Mouse (Mus musculus): ENCODE data around the gene Bpifc. TPM values are rescaled to one million over a fixed set of nuclear protein-coding genes. Genes with fewer than 3 reads are reported as not detected.

Gene Bpifc
- polyA plus RNA-seq, 1 experiment from 2014 or later, result 14.9 TPM

- no peak overlapping the region for H3K9ac ChIP-seq (ENCODE audit: low read length)
- no peak for TF ChIP-seq CTCF (IDR thresholded peaks at IDR 0.05; ENCODE audit: low read depth)
- TF ChIP-seq EP300 (optimal IDR thresholded peaks at IDR 0.05), result no peak
- 2% methylated on average over 6 of the region's 6 CpGs for WGBS
- no peak overlapping the region for H3K4me2 ChIP-seq (replicated peaks; ENCODE audit: low read depth)
- H3K4me1 ChIP-seq (replicated peaks; ENCODE audit: control insufficient read depth, insufficient read depth), result no peaks in the 10 kb centered on the region
- no peaks in the 10 kb centered on the region for H3K9me3 ChIP-seq (ENCODE audit: control insufficient read depth, low read length)
- H3K27me3 ChIP-seq (ENCODE audit: control insufficient read depth, insufficient read depth, low read length), result no peaks in the 10 kb centered on the region
- DNase-seq (ENCODE audit: low spot score) (no peak), ATAC-seq (ENCODE audit: low FRiP score, low TSS enrichment) (no peak)
- H3K27ac ChIP-seq (replicated peaks), result 0 out of 2 replicates have a peak overlapping the region, but pooled peaks have one; percentile 24
- no peaks in the 10 kb centered on the region for H3K36me3 ChIP-seq (ENCODE audit: control insufficient read depth, insufficient read depth, low read length)
- no peak overlapping the region for H3K4me3 ChIP-seq (ENCODE audit: low read depth, low read length)
These were observed 1.1 kb downstream of the Bpifc start for GRCm38 (mm10) chr10:86010636-86011035.

- ATAC-seq (ENCODE audit: low FRiP score, low TSS enrichment) (no peak), DNase-seq (ENCODE audit: low spot score) (no peak)
- Histone ChIP-seq H3K4me2 (replicated peaks; ENCODE audit: low read depth) (no peak overlapping the region), H3K27ac (replicated peaks) (no peak overlapping the region), H3K4me1 (replicated peaks; ENCODE audit: control insufficient read depth, insufficient read depth) (no peaks in the 10 kb centered on the region), H3K9ac (ENCODE audit: low read length) (no peak overlapping the region), H3K4me3 (ENCODE audit: low read depth, low read length) (no peak overlapping the region), H3K27me3 (ENCODE audit: control insufficient read depth, insufficient read depth, low read length) (no peaks in the 10 kb centered on the region), H3K9me3 (ENCODE audit: control insufficient read depth, low read length) (no peaks in the 10 kb centered on the region), H3K36me3 (ENCODE audit: control insufficient read depth, insufficient read depth, low read length) (no peaks in the 10 kb centered on the region)
- TF ChIP-seq EP300 (optimal IDR thresholded peaks at IDR 0.05) (no peak), CTCF (IDR thresholded peaks at IDR 0.05; ENCODE audit: low read depth) (no peak)
- 72% methylated on average over 2 of the region's 2 CpGs for WGBS
These were observed 2.0 kb downstream of the Bpifc start for GRCm38 (mm10) chr10:86009688-86010087.

GRCm38 (mm10) chr10:86006455-86006854, 5.2 kb downstream of the Bpifc start:
- no peak overlapping the region for H3K27ac ChIP-seq (replicated peaks)
- no peaks in the 10 kb centered on the region for H3K4me1 ChIP-seq (replicated peaks; ENCODE audit: control insufficient read depth, insufficient read depth)
- no peak overlapping the region for H3K4me3 ChIP-seq (ENCODE audit: low read depth, low read length)
- no peak overlapping the region for H3K9ac ChIP-seq (ENCODE audit: low read length)
- no peak for TF ChIP-seq EP300 (optimal IDR thresholded peaks at IDR 0.05)
- no peak for TF ChIP-seq CTCF (IDR thresholded peaks at IDR 0.05; ENCODE audit: low read depth)
- H3K9me3 ChIP-seq (ENCODE audit: control insufficient read depth, low read length), result no peaks in the 10 kb centered on the region
- DNase-seq (ENCODE audit: low spot score) (no peak), ATAC-seq (ENCODE audit: low FRiP score, low TSS enrichment) (no peak)
- no peaks in the 10 kb centered on the region for H3K27me3 ChIP-seq (ENCODE audit: control insufficient read depth, insufficient read depth, low read length)
- H3K4me2 ChIP-seq (replicated peaks; ENCODE audit: low read depth), result no peak overlapping the region
- 73% methylated on average over 5 of the region's 5 CpGs for WGBS
- H3K36me3 ChIP-seq (ENCODE audit: control insufficient read depth, insufficient read depth, low read length), result no peaks in the 10 kb centered on the region

GRCm38 (mm10) chr10:86000447-86000846, 11.2 kb downstream of the Bpifc start:
- 77% methylated on average over 4 of the region's 4 CpGs for WGBS
- H3K36me3 ChIP-seq (ENCODE audit: control insufficient read depth, insufficient read depth, low read length), result no peaks in the 10 kb centered on the region

GRCm38 (mm10) chr10:85994543-85995104, 17.1 kb downstream of the Bpifc start:
- ATAC-seq (ENCODE audit: low FRiP score, low TSS enrichment), result no peak
- WGBS, result 55% methylated on average over 5 of the region's 5 CpGs
- no peak for TF ChIP-seq CTCF (IDR thresholded peaks at IDR 0.05; ENCODE audit: low read depth)
- TF ChIP-seq EP300 (optimal IDR thresholded peaks at IDR 0.05), result no peak

More at GRCm38 (mm10) chr10:86000447-86000846, 11.2 kb downstream of the Bpifc start:
- no peak for TF ChIP-seq CTCF (IDR thresholded peaks at IDR 0.05; ENCODE audit: low read depth)
- no peak for TF ChIP-seq EP300 (optimal IDR thresholded peaks at IDR 0.05)
- DNase-seq (ENCODE audit: low spot score) (no peak), ATAC-seq (ENCODE audit: low FRiP score, low TSS enrichment) (no peak)
- Histone ChIP-seq H3K27ac (replicated peaks) (no peak overlapping the region), H3K9ac (ENCODE audit: low read length) (no peak overlapping the region), H3K4me3 (ENCODE audit: low read depth, low read length) (no peak overlapping the region), H3K27me3 (ENCODE audit: control insufficient read depth, insufficient read depth, low read length) (no peaks in the 10 kb centered on the region), H3K4me2 (replicated peaks; ENCODE audit: low read depth) (no peak overlapping the region), H3K4me1 (replicated peaks; ENCODE audit: control insufficient read depth, insufficient read depth) (no peaks in the 10 kb centered on the region), H3K9me3 (ENCODE audit: control insufficient read depth, low read length) (no peaks in the 10 kb centered on the region)

GRCm38 (mm10) chr10:85993836-85994235, 17.9 kb downstream of the Bpifc start:
- 83% methylated on average over 9 of the region's 9 CpGs for WGBS
- Histone ChIP-seq H3K9me3 (ENCODE audit: control insufficient read depth, low read length) (no peaks in the 10 kb centered on the region), H3K4me1 (replicated peaks; ENCODE audit: control insufficient read depth, insufficient read depth) (no peaks in the 10 kb centered on the region), H3K4me2 (replicated peaks; ENCODE audit: low read depth) (no peak overlapping the region), H3K9ac (ENCODE audit: low read length) (no peak overlapping the region), H3K27me3 (ENCODE audit: control insufficient read depth, insufficient read depth, low read length) (no peaks in the 10 kb centered on the region), H3K27ac (replicated peaks) (no peak overlapping the region), H3K4me3 (ENCODE audit: low read depth, low read length) (no peak overlapping the region), H3K36me3 (ENCODE audit: control insufficient read depth, insufficient read depth, low read length) (no peaks in the 10 kb centered on the region)
- no peak for TF ChIP-seq CTCF (IDR thresholded peaks at IDR 0.05; ENCODE audit: low read depth)
- no peak for TF ChIP-seq EP300 (optimal IDR thresholded peaks at IDR 0.05)
- no peak for DNase-seq (ENCODE audit: low spot score)
- ATAC-seq (ENCODE audit: low FRiP score, low TSS enrichment), result no peak

More at GRCm38 (mm10) chr10:85994543-85995104, 17.1 kb downstream of the Bpifc start:
- DNase-seq (ENCODE audit: low spot score), result no peak
- H3K27ac ChIP-seq (replicated peaks), result peak overlapping the region; percentile 24; the same call in 1 of the 2 replicates
- no peaks in the 10 kb centered on the region for H3K9me3 ChIP-seq (ENCODE audit: control insufficient read depth, low read length)
- no peaks in the 10 kb centered on the region for H3K36me3 ChIP-seq (ENCODE audit: control insufficient read depth, insufficient read depth, low read length)
- no peak overlapping the region for H3K4me2 ChIP-seq (replicated peaks; ENCODE audit: low read depth)
- no peaks in the 10 kb centered on the region for H3K4me1 ChIP-seq (replicated peaks; ENCODE audit: control insufficient read depth, insufficient read depth)
- H3K27me3 ChIP-seq (ENCODE audit: control insufficient read depth, insufficient read depth, low read length), result no peaks in the 10 kb centered on the region
- H3K9ac ChIP-seq (ENCODE audit: low read length), result no peak overlapping the region
- H3K4me3 ChIP-seq (ENCODE audit: low read depth, low read length), result no peak overlapping the region
